Mouse (Mus musculus) neural tube, embryonic 15.5 days (tissue): ENCODE results near the gene Rnf115. TPM values are rescaled to one million over a fixed set of nuclear protein-coding genes. Genes with fewer than 3 reads are reported as not detected.

Source experiments
- ATAC-seq: fragments of 200-750 bp; cut with Nextera tagmentation; 2 replicates; pipeline ENCODE4 v1.8.0; 2017; ENCODE audit warnings: mild to moderate bottlenecking, moderate TSS enrichment, moderate library complexity; ENCODE audit not compliant: low FRiP score
- H3K27ac ChIP-seq: fragments of 300-500 bp; sonication (generic); replicated peaks from 2 replicates; pipeline ENCODE4 v1.5.1; 2015; ENCODE audit warnings: mild to moderate bottlenecking, inconsistent platforms
- H3K27me3 ChIP-seq: fragments of 300-500 bp; sonication (generic); replicated peaks from 2 replicates; pipeline ENCODE4 v1.6.1; 2015; ENCODE audit warnings: inconsistent platforms
- H3K36me3 ChIP-seq: fragments of 300-500 bp; sonication (generic); 2 replicates; pipeline ENCODE4 v1.6.1; 2015; ENCODE audit warnings: inconsistent platforms
- H3K4me1 ChIP-seq: fragments of 300-500 bp; sonication (generic); 2 replicates; pipeline ENCODE4 v1.6.1; 2015; ENCODE audit warnings: inconsistent platforms
- H3K4me2 ChIP-seq: fragments of 300-500 bp; sonication (generic); 2 replicates; pipeline ENCODE4 v1.6.1; 2015; ENCODE audit warnings: inconsistent platforms, mild to moderate bottlenecking, moderate library complexity
- H3K4me3 ChIP-seq: fragments of 300-500 bp; sonication (generic); replicated peaks from 2 replicates; pipeline ENCODE4 v1.5.1; 2015; ENCODE audit warnings: mild to moderate bottlenecking, inconsistent platforms
- H3K9ac ChIP-seq: fragments of 300-500 bp; sonication (generic); replicated peaks from 2 replicates; pipeline ENCODE4 v1.6.1; 2015; ENCODE audit warnings: mild to moderate bottlenecking, inconsistent platforms
- H3K9me3 ChIP-seq: fragments of 300-500 bp; sonication (generic); replicated peaks from 2 replicates; pipeline ENCODE4 v1.6.1; 2016; ENCODE audit warnings: inconsistent platforms
- WGBS: fragments of 180-500 bp; shearing (Covaris S2); methylation state at CpG from one replicate; pipeline ENCODE4 v1.1.7; 2015; ENCODE audit warnings: mixed read lengths; 5-methylcytosine and 5-hydroxymethylcytosine counted together
- polyA plus RNA-seq: library from polyadenylated mRNA; unstranded; fragments of >200 nt; fragmentation: Nextera tagmentation; extraction: Ambion mirVana; gene quantifications from 2 replicates; pipeline ENCODE4 v1.2.1, GENCODE M21; 2015

Gene Rnf115
- polyA plus RNA-seq, 1 experiment from 2014 or later = 77.9 TPM

- 96% methylated on average over 3 of the region's 3 CpGs for WGBS
- H3K36me3 ChIP-seq = no peaks in the 10 kb centered on the region
- no peak overlapping the region for H3K9ac ChIP-seq
- ATAC-seq = no peak
- no peaks in the 10 kb centered on the region for H3K4me1 ChIP-seq
- no peak overlapping the region for H3K4me2 ChIP-seq
- no peak overlapping the region for H3K4me3 ChIP-seq
- H3K27ac ChIP-seq = no peak overlapping the region
- H3K27me3 ChIP-seq = no peaks in the 10 kb centered on the region
- no peaks in the 10 kb centered on the region for H3K9me3 ChIP-seq
Measured at GRCm38 (mm10) chr3:96744348-96744747, 16.9 kb downstream of the Rnf115 start.

- 68% methylated on average over 1 of the region's 1 CpGs for WGBS
- Histone ChIP-seq H3K36me3 (no peaks in the 10 kb centered on the region), H3K27me3 (no peaks in the 10 kb centered on the region), H3K9ac (no peak overlapping the region), H3K9me3 (no peaks in the 10 kb centered on the region), H3K27ac (no peak overlapping the region), H3K4me2 (no peak overlapping the region), H3K4me1 (no peaks in the 10 kb centered on the region), H3K4me3 (no peak overlapping the region)
- no peak for ATAC-seq
Measured at GRCm38 (mm10) chr3:96746829-96747228, 19.4 kb downstream of the Rnf115 start.

DNA sequence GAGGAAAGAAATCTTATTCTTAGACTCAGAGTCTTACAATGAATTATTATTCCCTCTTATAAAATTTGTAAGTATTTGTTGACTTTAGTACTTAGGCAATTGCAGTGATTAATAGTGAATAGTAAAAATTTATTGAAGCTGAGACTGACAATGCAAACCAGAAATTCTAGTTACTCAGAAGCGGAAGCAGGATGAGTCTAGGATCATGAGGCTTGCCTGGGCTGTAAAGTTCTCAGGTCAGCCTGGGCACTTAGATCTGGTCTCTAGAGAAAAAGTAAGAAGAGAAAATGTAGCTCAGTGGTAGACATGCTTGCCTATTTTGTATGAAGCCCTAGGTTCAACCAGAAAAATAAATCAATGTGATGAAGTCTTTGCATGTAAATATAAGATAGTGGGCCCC is 28.5 kb downstream of the Rnf115 start:
- 98% methylated on average over 1 of the region's 1 CpGs for WGBS
- no peak overlapping the region for H3K4me3 ChIP-seq
- H3K4me1 ChIP-seq = no peaks in the 10 kb centered on the region
- no peak overlapping the region for H3K4me2 ChIP-seq
- no peak overlapping the region for H3K9ac ChIP-seq
- no peaks in the 10 kb centered on the region for H3K9me3 ChIP-seq
- peaks cover 3% of the 10 kb centered on the region; the same call in 1 of the 2 replicates for H3K36me3 ChIP-seq
- ATAC-seq = no peak
- no peak overlapping the region for H3K27ac ChIP-seq
- H3K27me3 ChIP-seq = no peaks in the 10 kb centered on the region

DNA sequence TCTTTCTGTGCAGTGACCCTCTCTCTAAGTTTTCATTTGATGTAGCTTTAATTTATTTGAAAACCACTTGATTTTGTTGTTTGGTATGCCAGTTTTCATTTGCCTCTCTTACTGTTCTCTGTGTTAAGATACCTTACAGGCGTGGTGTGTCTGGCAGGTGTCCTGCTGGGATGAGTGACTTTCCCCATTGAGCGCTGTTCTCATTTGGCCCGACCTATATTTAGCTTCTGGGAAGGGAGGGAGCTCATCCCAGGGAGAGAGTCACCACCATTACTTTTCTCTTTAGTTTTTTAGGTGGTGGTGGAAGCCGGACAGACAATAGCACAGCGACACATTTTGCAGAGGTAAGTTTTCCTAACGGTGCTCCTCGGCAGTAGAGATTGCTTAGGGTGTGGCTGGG is 30.2 kb downstream of the Rnf115 start:
- Histone ChIP-seq H3K4me1 (no peaks in the 10 kb centered on the region), H3K27ac (no peak overlapping the region), H3K4me3 (no peak overlapping the region), H3K9ac (no peak overlapping the region), H3K4me2 (no peak overlapping the region), H3K9me3 (no peaks in the 10 kb centered on the region), H3K27me3 (no peaks in the 10 kb centered on the region), H3K36me3 (peaks cover 3% of the 10 kb centered on the region; the same call in 1 of the 2 replicates)
- ATAC-seq = no peak
- 72% methylated on average over 7 of the region's 7 CpGs for WGBS

- H3K4me3 ChIP-seq = no peak overlapping the region
- H3K9me3 ChIP-seq = no peaks in the 10 kb centered on the region
- H3K4me1 ChIP-seq = no peaks in the 10 kb centered on the region
- no peak for ATAC-seq
- no peak overlapping the region for H3K4me2 ChIP-seq
- H3K9ac ChIP-seq = no peak overlapping the region
- peaks cover 3% of the 10 kb centered on the region; the same call in 1 of the 2 replicates for H3K36me3 ChIP-seq
- H3K27ac ChIP-seq = no peak overlapping the region
- WGBS = 93% methylated on average over 4 of the region's 4 CpGs
- H3K27me3 ChIP-seq = no peaks in the 10 kb centered on the region
Measured at GRCm38 (mm10) chr3:96759695-96760094, 32.2 kb downstream of the Rnf115 start.

DNA sequence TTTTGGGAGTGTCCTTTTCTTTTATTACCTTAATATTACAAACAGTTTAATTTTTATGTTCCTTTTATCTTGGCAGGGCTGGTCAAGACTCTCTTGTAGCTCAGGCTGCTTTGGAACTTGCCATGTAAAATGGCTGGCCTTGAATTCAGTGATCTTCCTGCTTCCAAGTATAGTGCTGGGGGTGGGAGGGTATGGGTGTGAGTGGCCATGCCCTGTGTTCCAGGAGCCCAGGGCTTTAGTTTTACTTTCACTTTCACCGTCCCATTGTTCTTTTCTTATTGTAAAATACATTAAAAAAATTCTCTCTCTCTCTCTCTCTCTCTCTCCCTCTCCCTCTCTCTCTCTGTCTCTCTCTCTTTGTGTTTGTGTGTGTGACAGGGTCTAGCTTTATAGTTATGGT is 37.1 kb downstream of the Rnf115 start:
- no peak overlapping the region for H3K4me3 ChIP-seq
- no peak for ATAC-seq
- H3K36me3 ChIP-seq = peaks cover 3% of the 10 kb centered on the region; the same call in 1 of the 2 replicates
- H3K9me3 ChIP-seq = no peaks in the 10 kb centered on the region
- no peak overlapping the region for H3K4me2 ChIP-seq
- H3K4me1 ChIP-seq = 0 out of 2 replicates have a peak, but pooled peaks cover 4% of the 10 kb centered on the region
- no peaks in the 10 kb centered on the region for H3K27me3 ChIP-seq
- no peak overlapping the region for H3K27ac ChIP-seq
- no peak overlapping the region for H3K9ac ChIP-seq
- 96% methylated on average over 1 of the region's 1 CpGs for WGBS

DNA sequence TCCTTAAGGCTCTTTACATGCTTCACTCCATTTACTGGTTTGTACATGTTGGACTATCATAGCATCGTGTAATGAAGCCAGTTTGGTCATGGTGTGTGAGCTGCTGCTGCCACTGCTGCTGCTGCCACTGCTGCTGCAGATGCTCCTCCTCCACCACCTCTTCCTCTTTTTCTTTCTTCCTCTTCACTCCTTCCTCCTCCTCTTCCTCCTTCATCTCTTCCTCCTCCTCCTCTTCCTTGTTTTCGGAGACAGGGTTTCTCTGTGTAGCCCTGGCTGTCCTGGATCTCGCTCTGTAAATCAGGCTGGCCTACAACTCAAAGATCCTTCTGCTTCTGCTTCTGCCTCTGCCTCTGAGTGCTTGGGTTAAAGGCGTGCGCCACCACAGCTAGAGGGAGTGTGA is 42.5 kb downstream of the Rnf115 start:
- Histone ChIP-seq H3K9me3 (no peaks in the 10 kb centered on the region), H3K27ac (no peak overlapping the region), H3K36me3 (no peaks in the 10 kb centered on the region), H3K4me2 (no peak overlapping the region), H3K4me1 (0 out of 2 replicates have a peak, but pooled peaks cover 4% of the 10 kb centered on the region), H3K4me3 (no peak overlapping the region), H3K9ac (no peak overlapping the region), H3K27me3 (no peaks in the 10 kb centered on the region)
- WGBS = 86% methylated on average over 5 of the region's 5 CpGs
- ATAC-seq = no peak

- peaks cover 11% of the 10 kb centered on the region for H3K36me3 ChIP-seq
- no peak overlapping the region for H3K4me2 ChIP-seq
- no peak overlapping the region for H3K27ac ChIP-seq
- no peaks in the 10 kb centered on the region for H3K9me3 ChIP-seq
- H3K9ac ChIP-seq = no peak overlapping the region
- H3K27me3 ChIP-seq = no peaks in the 10 kb centered on the region
- no peaks in the 10 kb centered on the region for H3K4me1 ChIP-seq
- WGBS = 55% methylated on average over 1 of the region's 1 CpGs
- no peak overlapping the region for H3K4me3 ChIP-seq
- no peak for ATAC-seq
Measured at GRCm38 (mm10) chr3:96772949-96773348, 45.5 kb downstream of the Rnf115 start.

DNA sequence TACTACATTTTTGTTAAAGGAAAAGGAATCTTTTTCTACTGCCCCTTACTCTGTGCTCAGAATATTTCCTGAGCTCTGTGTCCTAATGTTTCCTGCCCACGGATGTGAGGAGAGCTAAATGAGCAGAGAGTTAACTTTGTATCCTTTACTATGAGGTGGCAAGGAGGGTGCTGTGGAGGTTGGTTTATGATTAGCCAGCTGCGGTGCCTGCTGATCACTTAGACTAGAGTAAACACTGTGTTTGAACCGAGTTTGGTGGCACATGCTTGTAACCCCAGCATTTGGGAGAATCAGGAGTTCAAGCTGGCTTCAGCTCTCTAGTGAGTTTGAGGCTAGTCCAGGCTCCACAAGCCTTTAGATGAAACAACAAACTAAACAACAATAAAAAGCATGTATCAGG is 49.7 kb downstream of the Rnf115 start:
- Histone ChIP-seq H3K4me3 (no peak overlapping the region), H3K27me3 (no peaks in the 10 kb centered on the region), H3K4me1 (no peaks in the 10 kb centered on the region), H3K27ac (no peak overlapping the region), H3K9ac (no peak overlapping the region), H3K4me2 (no peak overlapping the region), H3K9me3 (no peaks in the 10 kb centered on the region), H3K36me3 (peaks cover 11% of the 10 kb centered on the region)
- ATAC-seq = no peak
- WGBS = 80% methylated on average over 3 of the region's 3 CpGs

DNA sequence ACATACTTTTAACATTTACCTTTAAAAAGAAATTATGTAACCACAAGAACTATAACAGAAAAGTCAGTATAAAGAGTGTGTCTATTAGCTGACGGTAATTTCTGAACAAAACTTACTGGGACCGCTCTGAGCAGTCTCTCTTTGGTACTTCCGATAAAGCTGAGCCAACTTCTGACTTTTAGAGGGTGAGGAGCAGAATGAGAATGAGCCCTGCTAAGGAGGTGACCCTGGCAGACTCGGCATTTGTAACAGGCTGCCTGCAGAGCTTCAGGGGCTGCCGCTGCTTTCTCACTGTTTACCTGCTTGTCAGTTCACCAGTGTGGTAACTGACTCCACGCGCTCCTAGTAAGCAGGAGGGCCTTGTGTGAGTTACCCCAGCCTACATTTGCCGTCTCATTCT is 54.8 kb downstream of the Rnf115 start:
- Histone ChIP-seq H3K27me3 (no peaks in the 10 kb centered on the region), H3K9ac (no peak overlapping the region), H3K4me1 (no peaks in the 10 kb centered on the region), H3K27ac (peak overlapping the region; percentile 20; the same call in 1 of the 2 replicates), H3K36me3 (peaks cover 14% of the 10 kb centered on the region), H3K4me2 (no peak overlapping the region), H3K9me3 (no peaks in the 10 kb centered on the region), H3K4me3 (no peak overlapping the region)
- 72% methylated on average over 8 of the region's 8 CpGs for WGBS
- 0 out of 2 replicates have a peak, but pooled peaks have one; percentile 31 for ATAC-seq

GRCm38 (mm10) chr3:96787784-96788183 is 60.3 kb downstream of the Rnf115 start:
- Histone ChIP-seq H3K4me2 (no peak overlapping the region), H3K4me1 (no peaks in the 10 kb centered on the region), H3K4me3 (no peak overlapping the region), H3K9me3 (no peaks in the 10 kb centered on the region), H3K9ac (no peak overlapping the region), H3K27me3 (no peaks in the 10 kb centered on the region), H3K36me3 (peaks cover 47% of the 10 kb centered on the region), H3K27ac (no peak overlapping the region)
- WGBS = 97% methylated on average over 1 of the region's 1 CpGs
- no peak for ATAC-seq

GRCm38 (mm10) chr3:96788506-96788905 is 61.0 kb downstream of the Rnf115 start:
- H3K9me3 ChIP-seq = no peaks in the 10 kb centered on the region
- no peak for ATAC-seq
- no peaks in the 10 kb centered on the region for H3K4me1 ChIP-seq
- peaks cover 47% of the 10 kb centered on the region for H3K36me3 ChIP-seq
- no peaks in the 10 kb centered on the region for H3K27me3 ChIP-seq
- H3K4me2 ChIP-seq = no peak overlapping the region
- no peak overlapping the region for H3K9ac ChIP-seq
- no peak overlapping the region for H3K4me3 ChIP-seq
- 83% methylated on average over 8 of the region's 8 CpGs for WGBS
- no peak overlapping the region for H3K27ac ChIP-seq

DNA sequence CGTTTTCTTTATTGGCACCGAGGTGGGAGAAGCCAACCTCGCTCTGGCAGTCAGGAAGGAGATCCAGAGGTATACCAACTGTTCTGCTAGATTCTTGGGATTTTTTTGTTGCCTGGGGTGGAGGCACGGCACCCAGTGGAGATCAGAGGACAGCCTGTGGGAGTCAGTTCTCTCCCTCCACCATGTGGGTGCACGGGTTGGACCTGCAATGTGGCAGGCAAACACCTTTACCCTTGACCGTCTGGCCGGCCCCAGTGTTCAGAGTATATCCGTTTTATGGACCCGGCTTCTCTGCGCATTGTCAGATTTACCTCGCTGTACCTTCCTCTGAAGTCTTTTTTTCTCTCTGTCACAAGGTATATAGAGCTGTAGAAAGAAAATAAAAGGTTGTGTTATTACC is 72.8 kb downstream of the Rnf115 start:
- H3K4me1 ChIP-seq = no peaks in the 10 kb centered on the region
- H3K9me3 ChIP-seq = no peaks in the 10 kb centered on the region
- H3K36me3 ChIP-seq = peaks cover 5% of the 10 kb centered on the region; the same call in 1 of the 2 replicates
- no peak overlapping the region for H3K9ac ChIP-seq
- no peak overlapping the region for H3K4me3 ChIP-seq
- ATAC-seq = no peak
- H3K27ac ChIP-seq = no peak overlapping the region
- 89% methylated on average over 11 of the region's 11 CpGs for WGBS
- H3K4me2 ChIP-seq = no peak overlapping the region
- no peaks in the 10 kb centered on the region for H3K27me3 ChIP-seq
